ENCODE assay signal across 21 mouse cellular contexts in genomic region chr8:84561698-84562097, GRCm38 (mm10).
"Had no signal": no experiment of that assay in that cellular context is flagged by ENCODE, and none has a peak within 500 bp of the region (broad histone marks: within the 10 kb centered on the region; RNA-seq: fewer than 3 reads in every experiment).

No protein-coding gene starts in this region.

- DNase-seq: lung, adult 18-20 months; lung, embryonic 14.5 days; lung, postnatal 10 days; lung, postnatal 4 days; midbrain, embryonic 14.5 days; retina, postnatal 1 day; right cerebral cortex, adult 18-20 months; right cerebral cortex, postnatal 25 days; right cerebral cortex, postnatal 4 days; spleen, adult 18-20 months; thymus, adult 2 months; thymus, postnatal 14 days; thymus, postnatal 36 days had no signal

- H3K4me2 ChIP-seq: limb, embryonic 15.5 days; lung, embryonic 14.5 days; midbrain, embryonic 12.5 days; neural tube, embryonic 13.5 days; neural tube, embryonic 15.5 days had no signal

- H3K4me3 ChIP-seq: limb, embryonic 15.5 days; megakaryocyte, embryonic 14.5 days; midbrain, embryonic 10.5 days; midbrain, embryonic 12.5 days; myocyte; neural tube, embryonic 13.5 days; neural tube, embryonic 15.5 days had no signal

- H3K9ac ChIP-seq: limb, embryonic 15.5 days; lung, embryonic 14.5 days; midbrain, embryonic 12.5 days; neural tube, embryonic 13.5 days; neural tube, embryonic 15.5 days had no signal

- H3K36me3 ChIP-seq: limb, embryonic 15.5 days had no signal

- ATAC-seq: midbrain, embryonic 16.5 days had no signal

- H3K27ac ChIP-seq: limb, embryonic 15.5 days; midbrain, embryonic 10.5 days; midbrain, embryonic 12.5 days; neural tube, embryonic 13.5 days; neural tube, embryonic 15.5 days had no signal

- H3K9me3 ChIP-seq: limb, embryonic 15.5 days; megakaryocyte, embryonic 14.5 days; midbrain, embryonic 10.5 days; midbrain, embryonic 12.5 days; neural tube, embryonic 13.5 days; neural tube, embryonic 15.5 days had no signal
